Mouse (Mus musculus): Measurements from ENCODE around the gene Gm10662.
"Not testable (repeated sequence)": the region's sequence is repeated elsewhere in the genome, so short reads cannot be mapped to it uniquely, and the experiment has no call there.

Gm10662 gene

GRCm38 (mm10) chr7:23144380-23144779 is at the start of gene Gm10662:
Gene Gm10662 (minus strand): TSS chr7:23144480.
- not testable (repeated sequence) for DNase-seq

DNA sequence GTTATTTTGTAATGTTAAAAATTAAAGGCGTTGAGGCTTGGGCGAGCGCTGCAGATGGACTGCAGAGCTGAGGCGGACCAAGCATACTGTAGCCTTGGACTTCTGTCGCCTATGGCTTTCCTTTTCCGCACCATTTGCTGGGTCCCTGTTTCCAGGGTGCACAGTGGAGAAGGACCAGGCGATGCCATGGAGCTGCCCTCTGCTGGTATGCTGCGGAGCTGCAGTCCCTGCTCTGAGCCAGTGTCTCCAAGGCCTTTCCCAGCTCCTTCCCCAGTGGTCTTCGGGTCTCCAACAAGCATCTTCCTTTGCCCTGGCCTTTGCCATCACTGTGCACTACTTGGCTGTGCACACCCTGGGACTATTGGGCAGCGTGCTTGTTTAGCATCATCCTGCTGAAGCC is 19.2 kb upstream of the Gm10662 start:
- not testable (repeated sequence) for DNase-seq
